In genomic region chr11:31694109-31694508, GRCm38 (mm10) we compare ENCODE assay signal across 12 mouse cellular contexts. TPM values are rescaled to one million over a fixed set of nuclear protein-coding genes. Genes with fewer than 3 reads are reported as not detected.
DNase-seq lines count a peak whose midpoint lies in the region; ATAC-seq and TF ChIP-seq lines count a peak whose summit lies in the region.
"Had no signal": no experiment of that assay in that cellular context is flagged by ENCODE, and none has a peak within 500 bp of the region (broad histone marks: within the 10 kb centered on the region; RNA-seq: fewer than 3 reads in every experiment).

No protein-coding gene starts in this region.

- TF ChIP-seq POLR2A in kidney, adult 2 months (IDR thresholded peaks at IDR 0.05; ENCODE audit: low read depth, low read length), result no peak

- WGBS in kidney, adult 2 months, result 100% methylated on average over 1 of the region's 1 CpGs
- WGBS in hindbrain, embryonic 16.5 days, result 93% methylated on average over 1 of the region's 1 CpGs

- H3K36me3 ChIP-seq in kidney, adult 2 months (ENCODE audit: control insufficient read depth, insufficient read depth, low read length), result no peaks in the 10 kb centered on the region
- no peaks in the 10 kb centered on the region for H3K36me3 ChIP-seq in E14TG2a.4 (ENCODE audit: insufficient read depth, low read length)
- H3K36me3 ChIP-seq in hindbrain, embryonic 16.5 days (ENCODE audit: control insufficient read depth, insufficient read depth, low read length), result no peaks in the 10 kb centered on the region
- H3K36me3 ChIP-seq: lung, embryonic 15.5 days had no signal

- 0 out of 2 replicates have a peak, but pooled peaks have one; percentile 21 for TF ChIP-seq CTCF in kidney, adult 2 months (conservative IDR thresholded peaks at IDR 0.05; ENCODE audit: insufficient read depth, insufficient read length, low read depth, low read length)
- peak; percentile 65 for TF ChIP-seq CTCF in E14TG2a.4 (conservative IDR thresholded peaks at IDR 0.05; ENCODE audit: low read length)

- ATAC-seq in hindbrain, embryonic 16.5 days, result no peak

- H3K9me3 ChIP-seq in E14TG2a.4 (ENCODE audit: low read length), result peaks cover 5% of the 10 kb centered on the region
- no peaks in the 10 kb centered on the region for H3K9me3 ChIP-seq in hindbrain, embryonic 16.5 days (ENCODE audit: control insufficient read depth, low read length)
- H3K9me3 ChIP-seq: lung, embryonic 15.5 days had no signal

- no peaks in the 10 kb centered on the region for H3K27me3 ChIP-seq in kidney, adult 2 months (replicated peaks; ENCODE audit: control insufficient read depth, insufficient read depth, low read length)
- H3K27me3 ChIP-seq in E14TG2a.4 (ENCODE audit: insufficient read depth, low read length), result 0 out of 2 replicates have a peak, but pooled peaks cover 4% of the 10 kb centered on the region
- no peaks in the 10 kb centered on the region for H3K27me3 ChIP-seq in hindbrain, embryonic 16.5 days (replicated peaks; ENCODE audit: control insufficient read depth, insufficient read depth, low read length)
- H3K27me3 ChIP-seq: lung, embryonic 15.5 days had no signal

- H3K9ac ChIP-seq in hindbrain, embryonic 16.5 days (ENCODE audit: low read depth, low read length), result no peak overlapping the region
- H3K9ac ChIP-seq: lung, embryonic 15.5 days had no signal

- H3K27ac ChIP-seq in kidney, adult 2 months (ENCODE audit: insufficient read depth, low read depth, low read length), result no peak overlapping the region
- peak overlapping the region; percentile 79; the same call in 1 of the 2 replicates for H3K27ac ChIP-seq in hindbrain, embryonic 16.5 days (ENCODE audit: low read depth, low read length)
- H3K27ac ChIP-seq: lung, embryonic 15.5 days had no signal

- no peak for DNase-seq in kidney, adult 2 months
- no peak for DNase-seq in kidney, adult 8-10 months
- peak; percentile 34 for DNase-seq in 416B (ENCODE audit: low read depth)
- DNase-seq in frontal cortex, postnatal 25 days (ENCODE audit: low spot score in 2 of 2), result no peak
- DNase-seq in gastrocnemius, postnatal 14 days, result no peak
- DNase-seq in adrenal gland, postnatal 10 days, result no peak
- DNase-seq: cerebellum, adult 8-10 months; kidney, adult 18-20 months had no signal

- no peak overlapping the region for H3K4me3 ChIP-seq in kidney, adult 2 months (ENCODE audit: insufficient read depth, low read depth, low read length)
- H3K4me3 ChIP-seq in E14TG2a.4 (replicated peaks; ENCODE audit: low read length), result no peak overlapping the region
- H3K4me3 ChIP-seq in hindbrain, embryonic 16.5 days (ENCODE audit: low read length), result no peak overlapping the region
- H3K4me3 ChIP-seq: lung, embryonic 15.5 days had no signal

- H3K4me2 ChIP-seq in hindbrain, embryonic 16.5 days (ENCODE audit: low read length), result no peak overlapping the region
- H3K4me2 ChIP-seq: heart, embryonic 11.5 days; lung, embryonic 15.5 days had no signal

- intact Hi-C loops in gastrocnemius, postnatal 14 days (cut with DNase I; ENCODE audit: low total_unique reads), result no loop called here

- H3K4me1 ChIP-seq in kidney, adult 2 months (ENCODE audit: control insufficient read depth, insufficient read depth, low read length), result no peaks in the 10 kb centered on the region; the same call in 1 of the 2 replicates
- peaks cover 21% of the 10 kb centered on the region for H3K4me1 ChIP-seq in E14TG2a.4 (replicated peaks; ENCODE audit: low read depth, low read length)
- peaks cover 6% of the 10 kb centered on the region for H3K4me1 ChIP-seq in hindbrain, embryonic 16.5 days (ENCODE audit: control insufficient read depth, insufficient read depth, low read depth, low read length)
- H3K4me1 ChIP-seq: lung, embryonic 15.5 days had no signal

RNA-seq across cellular contexts. Expression of gene Bod1, which starts 22.4 kb away (rescaled TPM):
- polyA plus RNA-seq in kidney, adult 2 months (2012; rRNA removed), result 131 and 137 TPM in 2 replicates
- polyA plus RNA-seq in hindbrain, embryonic 16.5 days (2015; fragmentation: Nextera tagmentation; extraction: Ambion mirVana), result 123 and 125 TPM in 2 replicates
- 100 to 1,000 TPM; 105 to 109 TPM for total RNA-seq in gastrocnemius, postnatal 14 days (2021)
- total RNA-seq in adrenal gland, postnatal 10 days (2021), result 10 to 100 TPM; 58.1 to 61.2 TPM
